Mouse (Mus musculus) intestine, embryonic 15.5 days (tissue): ENCODE results near the gene Ubr4. TPM values are rescaled to one million over a fixed set of nuclear protein-coding genes. Genes with fewer than 3 reads are reported as not detected.

Experiments used
- ATAC-seq: fragments of 200-750 bp; cut with Nextera tagmentation; 2 replicates; pipeline ENCODE4 v1.8.0; 2017; ENCODE audit warnings: moderate TSS enrichment, moderate library complexity
- H3K27ac ChIP-seq: fragments of 300-500 bp; sonication (generic); 2 replicates; pipeline ENCODE4 v1.5.1; 2015; ENCODE audit warnings: mild to moderate bottlenecking, inconsistent platforms
- H3K27me3 ChIP-seq: fragments of 300-500 bp; sonication (generic); replicated peaks from 2 replicates; pipeline ENCODE4 v1.6.1; 2015; ENCODE audit warnings: inconsistent platforms
- H3K36me3 ChIP-seq: fragments of 300-500 bp; sonication (generic); 2 replicates; pipeline ENCODE4 v1.6.1; 2015; ENCODE audit warnings: inconsistent platforms
- H3K4me1 ChIP-seq: fragments of 300-500 bp; sonication (generic); replicated peaks from 2 replicates; pipeline ENCODE4 v1.6.1; 2015; ENCODE audit warnings: inconsistent platforms
- H3K4me2 ChIP-seq: fragments of 300-500 bp; sonication (generic); replicated peaks from 2 replicates; pipeline ENCODE4 v1.6.1; 2015; ENCODE audit warnings: mild to moderate bottlenecking, inconsistent platforms
- H3K4me3 ChIP-seq: fragments of 300-500 bp; sonication (generic); replicated peaks from 2 replicates; pipeline ENCODE4 v1.5.1; 2015; ENCODE audit warnings: inconsistent platforms
- H3K9ac ChIP-seq: fragments of 300-500 bp; sonication (generic); 2 replicates; pipeline ENCODE4 v1.6.1; 2015; ENCODE audit warnings: inconsistent platforms
- H3K9me3 ChIP-seq: fragments of 300-500 bp; sonication (generic); 2 replicates; pipeline ENCODE4 v1.6.1; 2016; ENCODE audit warnings: inconsistent platforms
- WGBS: fragments of 180-500 bp; shearing (Covaris S2); methylation state at CpG from one replicate; pipeline ENCODE4 v1.1.7; 2015; 5-methylcytosine and 5-hydroxymethylcytosine counted together
- polyA plus RNA-seq: library from polyadenylated mRNA; unstranded; fragments of >200 nt; fragmentation: Nextera tagmentation; extraction: Ambion mirVana; gene quantifications from 2 replicates; pipeline ENCODE4 v1.2.1, GENCODE M21; 2015

The Ubr4 gene
- polyA plus RNA-seq, result 52.7 and 59.0 TPM in 2 replicates

DNA sequence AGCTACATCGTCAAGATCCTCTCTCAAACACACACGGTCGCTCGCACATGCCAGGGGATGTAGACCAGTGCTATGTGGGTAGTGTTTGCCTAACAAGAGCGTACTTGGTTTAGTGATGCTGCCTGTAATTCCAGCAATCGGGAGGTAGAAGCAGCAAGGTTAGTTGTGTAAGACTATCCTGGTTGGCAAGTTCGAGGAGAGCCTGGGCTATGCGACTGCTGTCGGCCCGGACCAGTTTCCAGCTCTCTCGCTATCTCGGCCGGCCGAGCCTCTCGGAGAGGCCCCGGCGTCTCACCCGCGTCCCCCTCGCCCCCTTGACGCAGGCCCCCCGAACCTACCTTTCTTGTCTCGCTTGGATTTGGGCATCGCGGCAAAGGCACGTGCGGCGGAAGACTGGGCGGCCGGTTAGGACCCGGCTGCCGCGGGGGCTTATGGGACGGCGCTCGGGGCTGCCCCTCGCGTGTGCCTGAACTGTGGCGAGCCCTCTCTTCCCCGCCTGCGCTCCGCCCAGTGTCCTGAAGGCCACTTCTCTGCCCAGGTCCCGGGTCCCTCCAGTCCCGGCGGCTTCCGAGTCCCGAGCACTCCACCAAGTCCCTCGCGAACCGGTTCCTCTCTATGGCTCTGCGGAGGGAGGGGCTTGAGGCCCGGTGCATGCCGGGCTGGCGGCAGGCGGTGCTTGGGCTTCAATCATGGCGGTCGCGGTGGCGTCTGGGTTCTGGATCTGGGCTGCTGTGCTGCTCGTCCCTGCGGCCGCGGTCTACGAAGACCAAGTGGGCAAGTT is at the start of gene Ubr4, which contains the start of the genes Mrto4 and Emc1:
Gene Ubr4, plus strand, starts transcription at position 679 of the 781 bp plus-strand sequence.
Gene Mrto4, minus strand, starts transcription at position 646 of the 781 bp plus-strand sequence.
Gene Emc1, plus strand, starts transcription at position 657 of the 781 bp plus-strand sequence.
- H3K4me2 ChIP-seq, result peak within 1 kb of the TSS; percentile 83
- peak within 1 kb of the TSS; percentile 86 for H3K9ac ChIP-seq
- H3K36me3 ChIP-seq, result peaks cover 23% of the 10 kb centered on the region
- H3K4me1 ChIP-seq, result peaks cover 15% of the 10 kb centered on the region
- H3K27ac ChIP-seq, result peak within 1 kb of the TSS; percentile 96
- H3K9me3 ChIP-seq, result no peaks in the 10 kb centered on the region
- no peaks in the 10 kb centered on the region for H3K27me3 ChIP-seq
- WGBS, result under 1% methylated on average over 64 of the region's 64 CpGs
- peak; percentile 97 for ATAC-seq
- peak within 1 kb of the TSS; percentile 83 for H3K4me3 ChIP-seq

DNA sequence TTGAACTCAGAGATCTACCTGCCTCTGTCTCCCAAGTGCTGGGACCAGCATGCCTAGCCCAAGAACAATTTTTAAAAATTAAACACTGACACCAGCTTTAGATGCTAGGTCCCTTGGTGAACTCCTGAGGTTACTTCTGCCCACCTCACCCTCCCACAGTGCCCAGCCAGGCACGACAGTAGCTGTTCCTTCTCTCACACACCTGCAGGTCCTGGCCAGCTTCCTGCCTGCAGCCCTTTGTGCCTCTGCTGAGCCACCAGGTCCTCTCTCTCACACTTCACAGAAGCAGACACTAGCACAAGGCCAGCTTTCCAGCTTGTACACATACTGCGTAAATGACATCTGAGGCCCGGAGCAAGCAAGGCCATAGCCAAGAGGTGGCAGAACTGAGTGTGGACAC is 46.9 kb upstream of the Ubr4 start:
- Histone ChIP-seq H3K27ac (no peak overlapping the region), H3K4me2 (no peak overlapping the region), H3K27me3 (no peaks in the 10 kb centered on the region), H3K9me3 (no peaks in the 10 kb centered on the region), H3K4me1 (0 out of 2 replicates have a peak, but pooled peaks cover 6% of the 10 kb centered on the region), H3K4me3 (no peak overlapping the region), H3K9ac (no peak overlapping the region), H3K36me3 (no peaks in the 10 kb centered on the region)
- WGBS, result 93% methylated on average over 3 of the region's 3 CpGs
- ATAC-seq, result no peak

DNA sequence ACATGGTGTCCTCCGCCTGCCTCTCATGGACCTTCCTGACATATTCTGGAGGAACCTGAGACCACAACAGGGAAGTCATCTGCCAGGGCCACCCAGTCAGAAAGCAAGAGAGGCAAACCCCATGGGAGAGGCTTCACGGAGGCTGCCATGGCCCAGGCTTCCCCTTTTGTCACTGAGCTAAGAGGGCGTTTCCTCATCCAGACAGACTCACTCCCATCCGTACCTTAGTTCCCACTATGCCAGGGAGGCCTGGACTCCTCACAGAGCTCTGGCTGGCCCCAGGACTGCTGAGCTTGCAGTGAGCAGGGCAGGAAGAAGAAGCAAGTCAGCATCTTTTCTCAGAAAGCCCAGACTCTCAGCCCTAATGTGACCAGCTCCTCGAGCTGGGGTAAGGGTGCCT is 44.5 kb upstream of the Ubr4 start:
- no peak for ATAC-seq
- 81% methylated on average over 5 of the region's 5 CpGs for WGBS

DNA sequence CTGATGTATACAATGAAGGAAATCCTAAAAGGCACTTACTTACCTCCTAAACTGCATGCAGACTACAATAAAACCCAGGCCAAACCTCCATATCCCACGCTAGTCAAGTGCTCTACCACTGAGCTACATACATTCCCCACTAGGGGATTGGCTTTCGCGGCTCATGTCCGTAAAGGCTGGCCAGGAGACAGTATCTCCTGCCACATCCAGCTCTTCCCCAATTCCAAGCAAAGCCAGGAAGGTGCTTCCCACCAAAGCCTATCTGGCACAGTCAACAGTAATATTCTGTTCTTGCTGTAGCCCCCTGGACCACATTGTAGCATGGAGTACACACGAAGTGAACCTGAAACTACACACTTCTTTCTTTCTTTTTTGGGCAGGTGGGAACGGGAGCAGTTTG is 42.8 kb upstream of the Ubr4 start:
- H3K9ac ChIP-seq, result peak overlapping the region; percentile 97
- peak overlapping the region; percentile 91 for H3K4me3 ChIP-seq
- peaks cover 17% of the 10 kb centered on the region; the same call in 1 of the 2 replicates for H3K4me1 ChIP-seq
- H3K27ac ChIP-seq, result peak overlapping the region; percentile 92; the same call in 1 of the 2 replicates
- ATAC-seq, result no peak
- H3K36me3 ChIP-seq, result no peaks in the 10 kb centered on the region
- H3K27me3 ChIP-seq, result no peaks in the 10 kb centered on the region
- WGBS, result 27% methylated on average over 6 of the region's 6 CpGs
- H3K4me2 ChIP-seq, result peak overlapping the region; percentile 88
- no peaks in the 10 kb centered on the region for H3K9me3 ChIP-seq

More for the DNA sequence above, 44.5 kb upstream of the Ubr4 start:
- no peak overlapping the region for H3K9ac ChIP-seq
- H3K36me3 ChIP-seq, result no peaks in the 10 kb centered on the region
- no peak overlapping the region for H3K4me2 ChIP-seq
- H3K4me3 ChIP-seq, result no peak overlapping the region
- peaks cover 17% of the 10 kb centered on the region; the same call in 1 of the 2 replicates for H3K4me1 ChIP-seq
- no peaks in the 10 kb centered on the region for H3K27me3 ChIP-seq
- no peaks in the 10 kb centered on the region for H3K9me3 ChIP-seq
- no peak overlapping the region for H3K27ac ChIP-seq

- Histone ChIP-seq H3K27ac (peak within 1 kb of the TSS; percentile 92), H3K36me3 (0 out of 2 replicates have a peak, but pooled peaks cover 2% of the 10 kb centered on the region), H3K4me3 (peak within 1 kb of the TSS; percentile 91), H3K4me2 (peak within 1 kb of the TSS; percentile 88), H3K9me3 (no peaks in the 10 kb centered on the region), H3K27me3 (no peaks in the 10 kb centered on the region), H3K4me1 (peaks cover 17% of the 10 kb centered on the region; the same call in 1 of the 2 replicates), H3K9ac (peak within 1 kb of the TSS; percentile 97)
- WGBS, result under 1% methylated on average over 63 of the region's 63 CpGs
- peak; percentile 90 for ATAC-seq
Measured at GRCm38 (mm10) chr4:139310171-139310898, 42.1 kb upstream of the Ubr4 start, which contains the start of the genes Pqlc2 and Akr7a5. Gene Pqlc2 (minus strand): TSS chr4:139310708. Gene Akr7a5 (plus strand): TSS chr4:139310744.

DNA sequence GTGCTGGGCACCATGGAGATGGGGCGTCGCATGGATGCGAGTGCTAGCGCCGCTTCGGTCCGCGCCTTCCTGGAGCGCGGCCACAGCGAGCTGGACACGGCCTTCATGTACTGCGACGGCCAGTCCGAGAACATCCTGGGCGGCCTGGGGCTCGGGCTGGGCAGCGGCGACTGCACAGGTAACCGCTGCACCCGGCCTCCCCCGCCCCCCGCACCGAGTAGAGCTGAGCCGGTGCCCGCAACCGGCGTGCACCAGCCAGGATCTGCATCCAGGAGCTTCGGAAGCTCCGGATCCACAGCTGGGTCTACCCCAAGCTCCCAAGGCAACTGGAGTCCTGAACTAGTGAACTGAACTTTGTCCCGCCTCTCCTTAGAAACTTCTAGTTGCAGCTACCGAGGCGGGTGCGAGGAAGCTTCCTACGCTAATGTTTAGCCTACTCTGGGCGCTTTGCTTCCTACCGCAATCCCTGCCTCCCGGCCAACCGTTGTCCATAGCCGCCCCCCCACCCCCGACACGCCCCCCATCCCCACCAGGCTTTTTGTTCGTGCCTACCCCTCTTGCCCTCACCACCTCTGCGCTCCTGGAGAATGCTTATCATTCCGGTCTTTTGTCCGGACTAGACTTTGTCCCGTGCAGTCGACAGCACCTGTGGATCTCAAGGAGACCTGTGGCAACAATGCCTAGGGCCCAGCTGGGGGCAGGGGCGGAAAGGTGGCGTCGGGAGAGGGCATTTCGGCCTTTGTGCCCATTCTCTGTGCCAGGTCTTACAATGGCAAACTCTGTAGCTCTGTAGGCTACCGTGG is 41.3 kb upstream of the Ubr4 start:
- Histone ChIP-seq H3K4me2 (peak overlapping the region; percentile 88), H3K9me3 (no peaks in the 10 kb centered on the region), H3K27me3 (no peaks in the 10 kb centered on the region), H3K4me3 (peak overlapping the region; percentile 91), H3K9ac (peak overlapping the region; percentile 97), H3K4me1 (peaks cover 17% of the 10 kb centered on the region; the same call in 1 of the 2 replicates), H3K36me3 (0 out of 2 replicates have a peak, but pooled peaks cover 9% of the 10 kb centered on the region), H3K27ac (peak overlapping the region; percentile 92)
- peak; percentile 75 for ATAC-seq
- WGBS, result under 1% methylated on average over 53 of the region's 53 CpGs

GRCm38 (mm10) chr4:139311707-139312106 is 40.7 kb upstream of the Ubr4 start:
- WGBS, result 14% methylated on average over 14 of the region's 14 CpGs
- peak overlapping the region; percentile 91 for H3K4me3 ChIP-seq
- peaks cover 12% of the 10 kb centered on the region for H3K36me3 ChIP-seq
- ATAC-seq, result peak; percentile 56
- peak overlapping the region; percentile 92 for H3K27ac ChIP-seq
- peak overlapping the region; percentile 97 for H3K9ac ChIP-seq
- peaks cover 17% of the 10 kb centered on the region; the same call in 1 of the 2 replicates for H3K4me1 ChIP-seq
- H3K9me3 ChIP-seq, result no peaks in the 10 kb centered on the region
- H3K27me3 ChIP-seq, result no peaks in the 10 kb centered on the region
- peak overlapping the region; percentile 88 for H3K4me2 ChIP-seq

DNA sequence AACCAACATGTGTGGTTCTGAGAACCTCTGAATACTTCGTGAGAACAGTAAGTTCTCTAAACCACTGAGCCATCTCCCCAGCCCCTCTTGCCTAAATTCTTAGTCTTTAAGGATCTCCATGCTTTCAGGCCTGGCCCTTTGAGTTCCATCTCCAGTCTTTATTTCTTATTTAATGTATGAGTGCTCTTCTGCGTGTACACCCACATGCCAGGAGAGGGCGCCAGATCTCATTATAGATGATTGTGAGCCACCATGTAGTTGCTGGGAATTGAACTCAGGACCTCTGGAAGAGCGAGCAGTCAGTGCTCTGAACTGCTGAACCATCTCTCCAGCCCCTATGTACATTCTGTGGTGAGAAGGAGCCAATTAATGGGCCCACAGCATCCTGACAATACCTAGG is 39.8 kb upstream of the Ubr4 start:
- Histone ChIP-seq H3K4me3 (no peak overlapping the region; the same call in 1 of the 2 replicates), H3K4me2 (peak overlapping the region; percentile 88; the same call in 1 of the 2 replicates)
- WGBS, result 57% methylated on average over 4 of the region's 4 CpGs

DNA sequence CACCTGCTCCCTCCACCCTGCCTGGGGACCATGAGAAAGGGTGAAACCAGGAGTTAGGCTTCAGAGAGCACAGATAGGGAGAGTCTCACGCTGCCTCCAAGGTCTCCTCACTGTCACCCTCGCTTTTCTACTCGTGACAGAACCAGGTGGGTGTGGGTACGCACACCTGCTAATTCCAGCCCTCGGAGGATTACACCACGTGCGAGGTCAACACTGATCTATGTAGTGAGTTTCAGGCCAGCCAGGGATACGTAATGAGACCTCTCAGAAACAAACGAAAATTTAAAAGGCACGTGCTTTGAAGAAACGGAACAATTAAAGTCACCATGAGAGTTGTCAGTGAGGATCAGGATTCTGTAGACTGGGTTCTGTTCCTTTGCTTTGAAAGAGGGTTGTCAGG is 34.0 kb upstream of the Ubr4 start:
- Histone ChIP-seq H3K9ac (no peak overlapping the region), H3K4me2 (no peak overlapping the region), H3K36me3 (peaks cover 30% of the 10 kb centered on the region), H3K9me3 (no peaks in the 10 kb centered on the region), H3K27me3 (no peaks in the 10 kb centered on the region), H3K4me1 (no peaks in the 10 kb centered on the region), H3K4me3 (no peak overlapping the region), H3K27ac (no peak overlapping the region)
- no peak for ATAC-seq
- 88% methylated on average over 11 of the region's 11 CpGs for WGBS

More for the DNA sequence above, 39.8 kb upstream of the Ubr4 start:
- Histone ChIP-seq H3K36me3 (peaks cover 20% of the 10 kb centered on the region), H3K27ac (no peak overlapping the region), H3K9ac (no peak overlapping the region), H3K9me3 (no peaks in the 10 kb centered on the region), H3K27me3 (no peaks in the 10 kb centered on the region), H3K4me1 (peaks cover 17% of the 10 kb centered on the region; the same call in 1 of the 2 replicates)
- ATAC-seq, result no peak

- ATAC-seq, result no peak
- Histone ChIP-seq H3K4me2 (no peak overlapping the region), H3K9me3 (no peaks in the 10 kb centered on the region), H3K4me3 (no peak overlapping the region), H3K9ac (no peak overlapping the region), H3K36me3 (peaks cover 30% of the 10 kb centered on the region), H3K4me1 (no peaks in the 10 kb centered on the region), H3K27ac (no peak overlapping the region), H3K27me3 (no peaks in the 10 kb centered on the region)
- 91% methylated on average over 4 of the region's 4 CpGs for WGBS
Measured at GRCm38 (mm10) chr4:139319740-139320139, 32.7 kb upstream of the Ubr4 start.

GRCm38 (mm10) chr4:139330605-139331004 is 21.8 kb upstream of the Ubr4 start:
- Histone ChIP-seq H3K4me1 (0 out of 2 replicates have a peak, but pooled peaks cover 4% of the 10 kb centered on the region), H3K4me2 (peak overlapping the region; percentile 64), H3K4me3 (peak overlapping the region; percentile 33), H3K27me3 (no peaks in the 10 kb centered on the region), H3K9ac (no peak overlapping the region), H3K27ac (no peak overlapping the region), H3K36me3 (no peaks in the 10 kb centered on the region), H3K9me3 (no peaks in the 10 kb centered on the region)
- peak; percentile 84 for ATAC-seq
- WGBS, result 8% methylated on average over 10 of the region's 10 CpGs
